25 mouse cellular contexts compared by ENCODE assay signal in genomic region chrX:159547093-159547492, GRCm38 (mm10).
"Had no signal": no experiment of that assay in that cellular context is flagged by ENCODE, and none has a peak within 500 bp of the region (broad histone marks: within the 10 kb centered on the region; RNA-seq: fewer than 3 reads in every experiment).

No protein-coding gene starts in this region.

- H3K9me3 ChIP-seq: heart, embryonic 10.5 days; heart, embryonic 12.5 days; hindbrain, embryonic 12.5 days; hindbrain, embryonic 15.5 days; kidney, embryonic 15.5 days; limb, embryonic 13.5 days; limb, embryonic 15.5 days; liver, embryonic 12.5 days had no signal

- H3K27me3 ChIP-seq: heart, embryonic 12.5 days; hindbrain, embryonic 15.5 days; limb, embryonic 15.5 days; liver, embryonic 12.5 days had no signal

- H3K4me1 ChIP-seq: heart, embryonic 10.5 days; heart, embryonic 12.5 days; hindbrain, embryonic 12.5 days; hindbrain, embryonic 15.5 days; kidney, embryonic 15.5 days; limb, embryonic 13.5 days; limb, embryonic 15.5 days had no signal

- H3K4me3 ChIP-seq: gastrocnemius, adult 2 months; heart, embryonic 10.5 days; heart, embryonic 12.5 days; hindbrain, embryonic 12.5 days; hindbrain, embryonic 15.5 days; kidney, embryonic 15.5 days; limb, embryonic 13.5 days; limb, embryonic 15.5 days; liver, embryonic 12.5 days had no signal

- H3K27ac ChIP-seq: gastrocnemius, adult 2 months; heart, embryonic 10.5 days; hindbrain, embryonic 12.5 days; hindbrain, embryonic 15.5 days; hindbrain, postnatal 0 days; kidney, embryonic 15.5 days; kidney, postnatal 0 days; limb, embryonic 13.5 days; limb, embryonic 15.5 days; liver, embryonic 12.5 days; liver, embryonic 14.5 days had no signal

- DNase-seq: gastrocnemius, adult 2 months; gastrocnemius, postnatal 10 days; gastrocnemius, postnatal 25 days; heart, adult 18-20 months; heart, postnatal 10 days; kidney, adult 11 months; kidney, adult 2 months; kidney, adult 9 months; kidney, postnatal 14 days; kidney, postnatal 36 days; layer of hippocampus, adult 9-11 months; layer of hippocampus, postnatal 36 days; left cerebral cortex, postnatal 4 days had no signal

- ATAC-seq: hindbrain, postnatal 0 days; intestine, embryonic 16.5 days; liver, embryonic 12.5 days had no signal

- H3K9ac ChIP-seq: heart, embryonic 12.5 days; hindbrain, embryonic 12.5 days; hindbrain, embryonic 15.5 days; kidney, embryonic 15.5 days; limb, embryonic 13.5 days; limb, embryonic 15.5 days; liver, embryonic 12.5 days; liver, embryonic 14.5 days had no signal
